Mouse (Mus musculus) small intestine, adult 2 months (tissue): Measurements from ENCODE around the gene Knstrn. TPM values are rescaled to one million over a fixed set of nuclear protein-coding genes. Genes with fewer than 3 reads are reported as not detected.

Experiments used
- H3K27ac ChIP-seq: fragments of 200-500 bp; 2 replicates; pipeline ENCODE4 v1.5.1; 2012; ENCODE audit warnings: low read depth, low read length, control low read depth, inconsistent platforms; ENCODE audit not compliant: insufficient read depth
- H3K27me3 ChIP-seq: fragments of 200-500 bp; 2 replicates; pipeline ENCODE4 v1.6.1; 2012; ENCODE audit warnings: mild to moderate bottlenecking, moderate library complexity, low read length, inconsistent platforms; ENCODE audit not compliant: control insufficient read depth, insufficient read depth
- H3K36me3 ChIP-seq: fragments of 200-500 bp; 2 replicates; pipeline ENCODE4 v1.6.1; 2012; ENCODE audit warnings: mild to moderate bottlenecking, low read length, control low read depth, inconsistent platforms; ENCODE audit not compliant: control insufficient read depth, insufficient read depth
- H3K4me1 ChIP-seq: fragments of 200-500 bp; 2 replicates; pipeline ENCODE4 v1.6.1; 2012; ENCODE audit warnings: low read length, inconsistent platforms, mixed read lengths; ENCODE audit not compliant: control insufficient read depth, insufficient read depth, insufficient read length
- H3K4me3 ChIP-seq: fragments of 200-500 bp; 2 replicates; pipeline ENCODE4 v1.5.1; 2012; ENCODE audit warnings: low read depth, mild to moderate bottlenecking, control low read depth, inconsistent platforms, low read length, moderate library complexity
- CTCF ChIP-seq: fragments of 200-500 bp; IDR thresholded peaks from 2 replicates; pipeline ENCODE4 v1.5.1; 2012; ENCODE audit warnings: low read depth, mild to moderate bottlenecking, control low read depth, inconsistent platforms, low read length, moderate library complexity, mixed read lengths; ENCODE audit not compliant: insufficient replicate concordance, insufficient read length; ENCODE audit errors: extremely low read depth
- POLR2A ChIP-seq: fragments of 200-500 bp; IDR thresholded peaks from 2 replicates; pipeline ENCODE4 v1.6.1; 2012; ENCODE audit warnings: low read depth, mild to moderate bottlenecking, control low read depth, inconsistent platforms, low read length, moderate library complexity
- WGBS: fragments of 180-500 bp; shearing (Covaris S2); methylation state at CpG from one replicate; pipeline ENCODE4 v1.1.7; 2018; 5-methylcytosine and 5-hydroxymethylcytosine counted together
- polyA plus RNA-seq: library from polyadenylated mRNA; depleted of rRNA; stranded (reverse); fragments of >200 nt; gene quantifications from 2 replicates; pipeline ENCODE4 v1.2.3, GENCODE M21; 2012

The Knstrn gene
- polyA plus RNA-seq, 1 experiment: 4.7 TPM

GRCm38 (mm10) chr2:118876453-118876852 lies 62.6 kb downstream of the Knstrn start:
- TF ChIP-seq POLR2A (no peak), CTCF (no peak)
- Histone ChIP-seq H3K4me1 (no peaks in the 10 kb centered on the region; the same call in none of the 2 replicates), H3K36me3 (peaks cover 1% of the 10 kb centered on the region; the same call in 1 of the 2 replicates), H3K4me3 (no peak overlapping the region), H3K27ac (no peak overlapping the region), H3K27me3 (no peaks in the 10 kb centered on the region)
- WGBS: 95% methylated on average over 9 of the region's 9 CpGs

- H3K27me3 ChIP-seq: no peaks in the 10 kb centered on the region
- TF ChIP-seq CTCF (no peak), POLR2A (no peak)
- 0 out of 2 replicates have a peak, but pooled peaks cover 1% of the 10 kb centered on the region for H3K36me3 ChIP-seq
- peaks cover 3% of the 10 kb centered on the region; the same call in 1 of the 2 replicates for H3K4me1 ChIP-seq
- H3K27ac ChIP-seq: no peak overlapping the region
- no peak overlapping the region for H3K4me3 ChIP-seq
- 54% methylated on average over 4 of the region's 4 CpGs for WGBS
Measured at GRCm38 (mm10) chr2:118881019-118881418, 67.2 kb downstream of the Knstrn start.

GRCm38 (mm10) chr2:118881956-118882355 lies 68.2 kb downstream of the Knstrn start:
- no peaks in the 10 kb centered on the region for H3K27me3 ChIP-seq
- no peaks in the 10 kb centered on the region for H3K36me3 ChIP-seq
- no peak overlapping the region for H3K27ac ChIP-seq
- peaks cover 3% of the 10 kb centered on the region; the same call in 1 of the 2 replicates for H3K4me1 ChIP-seq
- H3K4me3 ChIP-seq: no peak overlapping the region
- TF ChIP-seq CTCF: no peak
- no peak for TF ChIP-seq POLR2A
- 63% methylated on average over 5 of the region's 5 CpGs for WGBS

GRCm38 (mm10) chr2:118882840-118883679 lies 69.3 kb downstream of the Knstrn start:
- peak; percentile 99 for TF ChIP-seq CTCF
- no peak for TF ChIP-seq POLR2A
- H3K27ac ChIP-seq: no peak overlapping the region
- 4% methylated on average over 32 of the region's 32 CpGs for WGBS
- H3K27me3 ChIP-seq: no peaks in the 10 kb centered on the region
- H3K36me3 ChIP-seq: no peaks in the 10 kb centered on the region
- peak overlapping the region; percentile 61 for H3K4me3 ChIP-seq
- peaks cover 3% of the 10 kb centered on the region; the same call in 1 of the 2 replicates for H3K4me1 ChIP-seq

- no peak for TF ChIP-seq CTCF
- TF ChIP-seq POLR2A: no peak
- WGBS: 39% methylated on average over 13 of the region's 13 CpGs
- no peak overlapping the region for H3K4me3 ChIP-seq
- H3K27me3 ChIP-seq: 0 out of 2 replicates have a peak, but pooled peaks cover 3% of the 10 kb centered on the region
- no peaks in the 10 kb centered on the region for H3K36me3 ChIP-seq
- no peak overlapping the region for H3K27ac ChIP-seq
- H3K4me1 ChIP-seq: peaks cover 3% of the 10 kb centered on the region; the same call in 1 of the 2 replicates
Measured at GRCm38 (mm10) chr2:118887440-118887839, 73.6 kb downstream of the Knstrn start.

- WGBS: 25% methylated on average over 14 of the region's 14 CpGs
- Histone ChIP-seq H3K36me3 (no peaks in the 10 kb centered on the region), H3K4me3 (no peak overlapping the region), H3K4me1 (peaks cover 2% of the 10 kb centered on the region; the same call in 1 of the 2 replicates), H3K27ac (no peak overlapping the region), H3K27me3 (0 out of 2 replicates have a peak, but pooled peaks cover 3% of the 10 kb centered on the region)
- TF ChIP-seq POLR2A (no peak), CTCF (no peak)
Measured at GRCm38 (mm10) chr2:118887845-118888548, 74.2 kb downstream of the Knstrn start.

- H3K27ac ChIP-seq: no peak overlapping the region
- H3K27me3 ChIP-seq: peaks cover 11% of the 10 kb centered on the region
- WGBS: 87% methylated on average over 4 of the region's 4 CpGs
- peaks cover 2% of the 10 kb centered on the region for H3K4me1 ChIP-seq
- TF ChIP-seq POLR2A (no peak), CTCF (no peak)
- no peak overlapping the region for H3K4me3 ChIP-seq
- no peaks in the 10 kb centered on the region for H3K36me3 ChIP-seq
Measured at GRCm38 (mm10) chr2:118891173-118891572, 77.4 kb downstream of the Knstrn start.
